Mouse (Mus musculus): ENCODE results near the gene Sh3bgrl3.
"Not testable (repeated sequence)": the region's sequence is repeated elsewhere in the genome, so short reads cannot be mapped to it uniquely, and the experiment has no call there.

The Sh3bgrl3 gene

DNA sequence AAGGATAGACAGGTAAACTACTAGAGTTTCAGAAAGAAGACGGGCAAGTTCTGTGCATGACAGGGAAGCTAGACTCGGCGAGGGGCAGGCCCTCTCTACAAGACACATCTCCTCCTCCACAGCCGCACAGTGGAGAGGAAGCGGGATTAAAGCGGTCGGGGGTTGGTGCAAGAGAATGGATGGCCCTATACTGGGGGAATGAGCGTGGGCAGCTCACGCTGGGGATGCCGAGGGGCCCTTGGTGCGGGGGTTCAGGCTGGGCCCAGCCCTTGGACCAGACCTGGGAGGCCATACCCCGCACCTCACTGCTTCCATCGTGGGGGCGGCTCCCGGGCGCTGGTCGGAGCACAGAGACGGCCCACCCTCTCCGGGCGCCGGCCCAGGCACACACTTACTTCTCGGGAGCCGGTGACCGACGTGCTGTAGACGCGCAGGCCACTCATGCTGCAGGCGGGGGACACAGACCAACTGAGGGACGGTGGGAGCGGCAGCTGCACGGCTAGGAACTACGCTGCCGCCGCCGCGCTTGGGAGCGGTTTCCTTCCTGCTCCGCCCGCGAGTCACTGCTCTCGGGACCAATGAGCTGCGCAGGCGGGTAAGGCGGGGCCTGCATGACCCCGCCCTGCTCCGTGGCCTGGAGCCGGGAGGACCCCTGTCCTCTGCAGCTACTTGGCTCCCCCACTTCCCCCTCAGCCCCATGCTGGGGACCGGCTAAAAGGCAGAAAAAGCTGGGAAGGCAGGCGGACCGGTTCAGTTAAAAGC, at the start of gene Sh3bgrl3:
TSS of gene Sh3bgrl3 (minus strand) at position 569 of the 762 bp plus-strand sequence.
- in situ Hi-C loops (cut with MboI; ENCODE audit: low pct_unique_long_range_greater_than_20kb in 1 of 2, low sequenced_read_pairs in 2 of 2, unreplicated experiment in 1 of 2) = loop anchor here in 1 of 2 experiments (5.0 kb wide), 1 partner anchor 36 kb away; no protein-coding TSS in a partner anchor

DNA sequence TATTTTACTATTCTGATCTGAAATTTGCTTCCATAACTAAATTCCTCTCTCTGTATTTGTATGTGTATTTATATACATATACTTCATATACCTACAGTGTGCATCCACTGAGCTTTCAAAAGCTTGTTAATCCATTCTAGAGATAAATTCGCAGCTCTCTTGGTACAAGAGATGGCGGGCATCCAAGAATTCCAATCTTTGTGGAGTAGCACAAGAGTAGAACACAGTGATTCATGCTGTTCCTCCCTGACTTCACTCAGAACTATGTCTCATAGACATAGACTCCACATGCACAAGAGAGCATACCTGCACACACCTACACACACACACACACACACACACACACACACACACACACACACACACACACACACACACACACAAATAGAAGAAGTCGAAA, 43.8 kb upstream of the Sh3bgrl3 start:
- in situ Hi-C loops (cut with MboI; ENCODE audit: low pct_unique_long_range_greater_than_20kb in 1 of 2, low sequenced_read_pairs in 2 of 2, unreplicated experiment in 1 of 2) = no loop called here

GRCm38 (mm10) chr4:134166906-134167305, 38.3 kb upstream of the Sh3bgrl3 start:
- in situ Hi-C loops (cut with MboI; ENCODE audit: low pct_unique_long_range_greater_than_20kb in 1 of 2, low sequenced_read_pairs in 2 of 2, unreplicated experiment in 1 of 2) = no loop called here

DNA sequence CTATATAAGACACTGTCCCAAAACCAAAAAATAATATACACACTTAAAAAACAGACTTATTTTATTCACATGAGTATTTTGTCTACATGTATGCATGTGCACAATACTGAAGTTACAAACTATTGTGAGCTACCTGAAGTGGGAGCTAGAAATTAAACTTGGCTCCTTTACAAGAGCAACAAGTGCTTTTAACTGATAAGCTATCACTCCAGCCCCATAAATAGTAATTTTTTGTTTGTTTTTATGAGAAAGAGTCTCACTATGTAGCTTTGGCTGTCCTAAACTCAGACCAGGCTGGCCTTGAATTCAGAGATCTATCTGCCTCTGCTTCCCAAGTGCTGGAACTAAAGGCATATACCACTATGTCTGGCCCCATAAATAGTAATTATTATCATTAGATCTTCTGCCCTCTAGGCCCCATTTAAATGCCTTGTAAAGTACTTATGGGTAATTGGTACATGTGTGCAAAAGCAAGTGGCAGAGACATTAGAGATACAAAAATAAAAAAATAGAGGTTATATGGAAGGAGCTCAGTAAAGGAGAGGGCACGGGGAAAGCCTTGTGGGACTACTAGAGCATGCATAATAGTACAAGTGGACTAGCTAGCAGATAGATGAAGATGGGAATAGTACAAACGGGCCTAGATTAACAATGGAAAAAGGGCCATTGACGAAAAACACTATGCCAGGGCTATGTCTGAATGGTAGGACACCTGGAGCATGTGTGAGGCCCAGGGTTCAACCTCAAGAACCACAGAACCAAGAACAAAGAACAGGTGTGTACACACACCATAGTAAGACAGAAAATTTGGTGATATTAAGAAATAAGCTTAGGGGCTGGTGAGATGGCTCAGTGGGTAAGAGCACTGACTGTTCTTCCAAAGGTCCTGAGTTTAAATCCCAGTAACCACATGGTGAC, 37.2 kb upstream of the Sh3bgrl3 start:
- in situ Hi-C loops (cut with MboI; ENCODE audit: low pct_unique_long_range_greater_than_20kb in 1 of 2, low sequenced_read_pairs in 2 of 2, unreplicated experiment in 1 of 2) = no loop called here

- in situ Hi-C loops (cut with MboI; ENCODE audit: low pct_unique_long_range_greater_than_20kb in 1 of 2, low sequenced_read_pairs in 2 of 2, unreplicated experiment in 1 of 2) = no loop called here
These were observed 36.4 kb upstream of the Sh3bgrl3 start for GRCm38 (mm10) chr4:134165024-134165423.

DNA sequence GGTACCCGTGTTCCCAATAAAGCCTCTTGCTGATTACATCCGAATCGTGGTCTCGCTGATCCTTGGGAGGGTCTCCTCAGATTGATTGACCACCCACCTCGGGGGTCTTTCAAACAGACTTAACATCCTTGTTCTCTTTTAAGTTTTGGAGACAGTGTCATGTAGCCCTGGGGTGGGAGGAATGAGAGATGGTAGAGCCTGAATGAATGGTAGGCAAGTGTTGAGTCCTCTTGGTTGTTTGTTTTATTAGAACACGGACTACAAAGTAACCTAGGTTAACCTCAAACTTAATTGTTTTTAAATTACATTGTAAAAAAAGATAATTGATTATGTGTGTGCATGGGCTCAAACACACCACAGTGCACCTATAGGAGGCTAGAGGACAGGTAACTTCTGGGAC, 36.0 kb upstream of the Sh3bgrl3 start:
- in situ Hi-C loops (cut with MboI; ENCODE audit: low pct_unique_long_range_greater_than_20kb in 1 of 2, low sequenced_read_pairs in 2 of 2, unreplicated experiment in 1 of 2) = no loop called here

DNA sequence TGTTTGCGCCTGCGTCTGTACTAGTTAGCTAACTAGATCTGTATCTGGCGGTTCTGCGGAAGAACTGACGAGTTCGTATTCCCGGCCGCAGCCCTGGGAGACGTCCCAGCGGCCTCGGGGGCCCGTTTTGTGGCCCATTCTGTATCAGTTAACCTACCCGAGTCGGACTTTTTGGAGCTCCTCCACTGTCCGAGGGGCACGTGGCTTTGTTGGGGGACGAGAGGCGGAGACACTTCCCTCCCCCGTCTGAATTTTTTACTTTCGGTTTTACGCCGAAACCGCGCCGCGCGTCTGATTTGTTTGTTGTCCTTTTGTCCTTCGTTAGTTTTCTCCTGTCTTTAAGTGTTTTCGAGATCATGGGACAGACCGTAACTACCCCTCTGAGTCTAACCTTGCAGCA, 31.5 kb upstream of the Sh3bgrl3 start:
- in situ Hi-C loops (cut with MboI; ENCODE audit: low pct_unique_long_range_greater_than_20kb in 1 of 2, low sequenced_read_pairs in 2 of 2, unreplicated experiment in 1 of 2) = not testable (repeated sequence)

- in situ Hi-C loops (cut with MboI; ENCODE audit: low pct_unique_long_range_greater_than_20kb in 1 of 2, low sequenced_read_pairs in 2 of 2, unreplicated experiment in 1 of 2) = no loop called here
These were observed 30.2 kb upstream of the Sh3bgrl3 start for GRCm38 (mm10) chr4:134158774-134159173.

- in situ Hi-C loops (cut with MboI; ENCODE audit: low pct_unique_long_range_greater_than_20kb in 1 of 2, low sequenced_read_pairs in 2 of 2, unreplicated experiment in 1 of 2) = no loop called here
These were observed 29.0 kb upstream of the Sh3bgrl3 start for GRCm38 (mm10) chr4:134157558-134157957.

GRCm38 (mm10) chr4:134156744-134157143, 28.2 kb upstream of the Sh3bgrl3 start:
- in situ Hi-C loops (cut with MboI; ENCODE audit: low pct_unique_long_range_greater_than_20kb in 1 of 2, low sequenced_read_pairs in 2 of 2, unreplicated experiment in 1 of 2) = no loop called here

DNA sequence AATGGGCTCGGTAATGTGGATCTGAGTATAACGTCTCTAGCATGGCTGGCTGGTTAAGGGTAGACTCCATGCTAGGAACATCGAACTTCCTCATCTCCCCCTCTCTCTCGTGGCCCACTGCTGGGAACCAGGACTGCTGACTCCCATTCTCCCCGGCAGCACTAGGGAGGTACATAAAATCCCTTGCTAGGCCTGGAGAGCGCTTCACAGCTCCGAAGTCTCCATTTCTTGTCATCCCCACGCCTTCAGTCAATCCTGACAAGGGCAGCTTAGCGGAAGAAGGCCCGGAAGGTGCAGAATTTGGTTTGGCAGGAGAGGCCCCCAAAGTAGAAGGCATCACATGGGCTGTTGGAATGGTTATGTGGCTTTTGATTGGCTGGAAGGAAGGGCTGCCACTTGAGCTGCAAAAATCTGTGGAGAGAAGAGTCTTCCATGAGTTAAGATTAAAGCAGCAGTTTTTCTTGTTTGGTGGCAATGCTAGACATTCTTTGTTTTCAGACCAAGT, 27.4 kb upstream of the Sh3bgrl3 start:
- in situ Hi-C loops (cut with MboI; ENCODE audit: low pct_unique_long_range_greater_than_20kb in 1 of 2, low sequenced_read_pairs in 2 of 2, unreplicated experiment in 1 of 2) = no loop called here

DNA sequence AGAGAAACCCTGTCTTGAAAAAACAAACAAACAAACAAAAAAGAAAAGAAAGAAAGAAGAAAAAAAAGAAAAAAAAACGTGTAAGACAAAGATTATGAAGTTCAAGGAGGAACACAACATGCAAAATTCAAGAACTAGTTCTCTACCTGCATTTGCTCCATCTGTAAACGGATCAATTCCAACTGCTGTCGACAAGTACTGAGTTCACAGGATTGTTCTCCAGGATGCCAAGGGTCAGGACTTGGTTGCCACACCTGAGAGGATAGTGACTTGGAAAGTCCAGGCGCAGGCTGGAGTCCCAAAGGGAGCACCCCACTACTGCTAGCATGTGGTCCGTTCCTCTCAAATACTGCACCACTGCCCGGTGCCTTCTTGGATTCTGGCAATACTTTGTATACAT, 26.9 kb upstream of the Sh3bgrl3 start:
- in situ Hi-C loops (cut with MboI; ENCODE audit: low pct_unique_long_range_greater_than_20kb in 1 of 2, low sequenced_read_pairs in 2 of 2, unreplicated experiment in 1 of 2) = no loop called here

GRCm38 (mm10) chr4:134154354-134154753, 25.8 kb upstream of the Sh3bgrl3 start:
- in situ Hi-C loops (cut with MboI; ENCODE audit: low pct_unique_long_range_greater_than_20kb in 1 of 2, low sequenced_read_pairs in 2 of 2, unreplicated experiment in 1 of 2) = no loop called here

GRCm38 (mm10) chr4:134153656-134154055, 25.1 kb upstream of the Sh3bgrl3 start:
- in situ Hi-C loops (cut with MboI; ENCODE audit: low pct_unique_long_range_greater_than_20kb in 1 of 2, low sequenced_read_pairs in 2 of 2, unreplicated experiment in 1 of 2) = no loop called here

GRCm38 (mm10) chr4:134152112-134152511, 23.5 kb upstream of the Sh3bgrl3 start:
- in situ Hi-C loops (cut with MboI; ENCODE audit: low pct_unique_long_range_greater_than_20kb in 1 of 2, low sequenced_read_pairs in 2 of 2, unreplicated experiment in 1 of 2) = no loop called here

DNA sequence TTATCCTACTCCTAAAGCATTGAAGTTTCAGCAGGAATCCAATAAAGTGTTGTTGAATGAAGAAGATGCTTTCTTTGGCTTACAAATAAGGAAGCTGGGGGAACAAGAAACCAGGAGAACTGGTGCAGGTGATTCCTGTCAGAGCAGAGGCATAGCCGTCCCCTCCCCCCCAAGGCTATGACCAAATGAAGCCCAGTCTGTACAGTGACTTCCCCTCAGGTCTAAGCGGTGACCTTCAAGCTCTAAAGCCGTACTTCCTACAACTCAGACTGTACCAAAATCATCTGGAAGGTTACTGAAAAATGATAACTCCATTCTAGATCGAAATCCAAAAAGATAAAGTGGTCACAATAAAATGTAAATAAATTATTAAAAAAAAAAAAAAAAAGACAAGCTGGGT, 20.8 kb upstream of the Sh3bgrl3 start:
- in situ Hi-C loops (cut with MboI; ENCODE audit: low pct_unique_long_range_greater_than_20kb in 1 of 2, low sequenced_read_pairs in 2 of 2, unreplicated experiment in 1 of 2) = no loop called here

DNA sequence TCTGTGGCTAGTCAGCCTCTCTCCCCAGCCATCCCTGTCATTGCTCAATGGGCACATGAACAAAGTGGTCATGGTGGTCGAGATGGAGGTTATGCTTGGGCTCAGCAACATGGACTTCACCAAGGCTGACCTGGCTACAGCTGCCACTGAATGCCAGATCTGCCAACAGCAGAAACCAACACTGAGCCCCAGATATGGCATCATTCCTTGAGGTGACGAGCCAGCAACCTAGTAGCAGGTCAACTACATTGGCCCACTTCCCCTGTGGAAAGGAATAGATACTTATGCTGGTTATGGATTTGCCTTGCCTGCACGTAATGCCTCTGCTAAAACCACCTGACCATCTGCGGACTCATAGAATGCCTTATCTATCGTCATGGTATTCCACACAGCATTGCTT, 15.7 kb upstream of the Sh3bgrl3 start:
- in situ Hi-C loops (cut with MboI; ENCODE audit: low pct_unique_long_range_greater_than_20kb in 1 of 2, low sequenced_read_pairs in 2 of 2, unreplicated experiment in 1 of 2) = not testable (repeated sequence)

DNA sequence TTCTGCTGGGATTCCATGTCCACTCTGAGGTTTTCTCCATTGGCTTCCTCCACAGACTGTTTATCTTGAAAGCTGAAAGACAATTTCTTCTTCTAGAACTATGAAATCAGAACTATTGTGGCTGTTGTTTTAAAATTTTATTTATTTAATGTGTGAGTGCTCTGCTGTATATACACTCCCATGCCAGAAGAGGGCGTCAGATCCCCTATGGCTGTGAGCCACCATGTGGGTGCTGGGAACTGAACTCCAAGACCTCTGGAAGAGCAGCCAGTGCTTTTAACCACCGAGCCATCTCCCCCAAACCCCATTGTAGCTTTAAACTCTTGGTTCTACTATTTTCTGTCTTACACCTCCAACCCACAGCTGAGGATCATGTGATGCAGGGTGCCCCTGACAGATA, 10.3 kb upstream of the Sh3bgrl3 start:
- in situ Hi-C loops (cut with MboI; ENCODE audit: low pct_unique_long_range_greater_than_20kb in 1 of 2, low sequenced_read_pairs in 2 of 2, unreplicated experiment in 1 of 2) = no loop called here

GRCm38 (mm10) chr4:134136280-134136926, 7.8 kb upstream of the Sh3bgrl3 start:
- in situ Hi-C loops (cut with MboI; ENCODE audit: low pct_unique_long_range_greater_than_20kb in 1 of 2, low sequenced_read_pairs in 2 of 2, unreplicated experiment in 1 of 2) = no loop called here
